Mouse (Mus musculus) spleen, postnatal 14 days (tissue): Measurements from ENCODE around the gene Hmgcl.
A peak's percentile ranks its signal among the peaks of the same experiment; 100 is the strongest.
"Not testable (repeated sequence)": the region's sequence is repeated elsewhere in the genome, so short reads cannot be mapped to it uniquely, and the experiment has no call there.

Experiments
- DNase-seq, 2 experiments: peaks; one replicate each; pipeline ENCODE4 v3.0.0; 2021 to 2022; ENCODE audit warnings: low spot score in 2 of 2

Hmgcl gene

DNA sequence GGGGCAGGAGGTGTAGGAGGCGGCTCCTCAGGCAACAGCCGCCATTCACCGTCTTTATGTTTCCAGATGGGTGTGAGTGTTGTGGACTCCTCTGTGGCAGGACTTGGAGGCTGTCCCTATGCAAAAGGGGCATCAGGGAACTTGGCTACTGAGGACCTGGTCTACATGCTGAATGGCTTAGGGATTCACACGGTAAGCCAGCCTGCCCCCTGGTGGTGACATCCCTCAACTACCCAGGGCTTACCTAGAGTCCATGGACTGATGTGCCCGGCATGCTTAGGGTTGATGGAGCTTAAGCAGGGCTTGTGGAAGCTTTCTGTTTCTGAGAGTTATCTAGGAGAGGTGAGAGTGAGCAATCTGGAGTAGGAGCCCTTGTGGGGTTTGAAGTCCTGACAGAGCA lies 14.5 kb downstream of the Hmgcl start:
- DNase-seq, result peak; percentile 65 to 85

DNA sequence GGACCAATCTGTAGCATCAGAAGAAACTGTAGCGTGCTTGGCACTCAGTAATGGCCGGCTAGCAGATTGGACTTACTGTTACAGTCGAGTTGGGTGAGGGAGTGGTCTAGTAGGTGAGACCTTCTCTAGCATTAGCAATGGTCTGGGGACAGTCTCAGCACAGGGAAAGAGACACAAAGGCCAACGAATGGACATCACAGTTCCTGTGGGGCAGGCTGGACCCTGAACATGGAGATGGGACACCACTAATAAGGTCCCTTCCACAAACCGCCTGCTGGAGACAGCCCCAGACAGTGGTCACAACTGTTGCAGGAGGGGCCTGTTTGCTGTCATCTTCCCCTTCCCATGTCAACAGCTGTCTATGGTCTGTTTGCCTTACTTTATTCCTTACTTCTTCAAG lies 15.5 kb downstream of the Hmgcl start:
- no peak for DNase-seq

DNA sequence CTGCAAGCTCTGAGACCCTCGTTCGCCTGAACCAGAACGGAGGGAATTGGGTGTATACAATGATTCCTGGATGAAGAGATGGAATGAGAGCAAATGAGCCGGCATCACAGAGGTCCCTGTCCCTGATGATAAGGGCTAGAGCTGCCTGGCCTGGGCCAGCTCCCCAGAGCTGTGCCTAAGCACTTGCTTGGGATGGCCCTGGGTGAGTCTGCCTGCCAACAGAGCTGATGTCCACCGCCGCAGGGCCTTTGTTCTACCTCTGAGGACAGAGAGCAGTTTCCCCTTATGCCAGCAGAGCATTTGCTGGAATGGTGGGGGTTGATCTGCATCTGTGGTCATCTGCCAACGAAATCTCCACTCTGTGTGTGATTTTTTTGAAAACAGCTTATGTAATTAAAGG lies 15.9 kb downstream of the Hmgcl start:
- no peak for DNase-seq

DNA sequence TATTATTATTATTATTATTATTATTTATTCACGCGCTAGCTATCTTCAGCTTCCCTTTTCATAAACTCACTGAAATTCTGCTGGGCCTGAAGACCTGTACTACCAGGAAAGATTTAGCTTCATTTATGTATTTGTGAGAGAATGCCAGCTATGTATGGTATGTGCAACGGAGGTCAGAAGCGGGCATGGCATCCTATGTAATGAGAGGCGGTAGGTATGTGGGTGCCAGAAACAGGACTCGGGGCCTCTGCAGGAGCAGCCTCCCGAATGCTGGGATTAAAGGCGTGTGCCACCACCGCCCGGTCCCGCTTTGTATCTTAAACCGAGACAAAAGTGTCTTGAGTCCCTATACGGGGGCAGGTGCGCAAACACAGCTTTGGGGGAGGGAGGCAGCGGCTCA lies 16.7 kb downstream of the Hmgcl start:
- no peak for DNase-seq

DNA sequence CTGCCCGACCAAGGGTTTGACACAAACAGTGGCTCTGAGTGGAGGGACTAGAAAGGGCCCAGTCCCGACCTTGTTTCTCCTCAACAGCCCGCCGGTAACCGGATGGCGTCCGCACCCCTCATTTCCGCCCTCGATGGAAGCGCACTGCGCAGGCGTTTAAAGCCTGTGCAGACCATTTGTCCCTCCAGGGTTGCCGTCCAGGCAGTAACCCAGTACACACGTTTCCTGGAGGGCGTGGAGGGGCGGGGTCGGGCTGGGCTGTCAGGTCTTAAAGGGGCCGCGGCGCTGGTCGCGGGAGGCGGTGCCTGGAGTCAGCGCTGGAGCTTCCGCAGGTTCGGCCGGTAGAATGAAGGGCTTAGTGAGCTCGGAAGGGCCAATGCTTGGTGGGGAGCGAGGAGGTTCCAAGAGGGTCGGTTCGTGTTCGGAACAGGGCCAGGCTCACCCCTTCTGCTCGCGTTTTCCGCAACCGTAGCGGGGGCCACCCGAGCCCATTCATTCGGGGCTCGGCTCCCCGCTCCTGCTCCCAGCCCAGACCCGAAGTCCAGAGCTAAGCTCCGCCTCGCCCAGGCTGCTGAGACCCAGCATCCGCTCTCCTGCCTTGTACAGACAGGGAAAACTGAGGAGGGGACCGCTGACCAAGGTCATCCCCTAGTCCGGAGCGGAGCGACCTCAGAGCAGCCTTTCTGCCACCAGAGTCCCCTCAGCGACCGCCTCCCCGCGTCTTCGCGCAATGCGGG lies 17.4 kb downstream of the Hmgcl start, which contains the start of gene Gale:
Gene Gale (plus strand): TSS at position 271 of the 737 bp plus-strand sequence.
- peak; percentile 86 to 88 for DNase-seq

DNA sequence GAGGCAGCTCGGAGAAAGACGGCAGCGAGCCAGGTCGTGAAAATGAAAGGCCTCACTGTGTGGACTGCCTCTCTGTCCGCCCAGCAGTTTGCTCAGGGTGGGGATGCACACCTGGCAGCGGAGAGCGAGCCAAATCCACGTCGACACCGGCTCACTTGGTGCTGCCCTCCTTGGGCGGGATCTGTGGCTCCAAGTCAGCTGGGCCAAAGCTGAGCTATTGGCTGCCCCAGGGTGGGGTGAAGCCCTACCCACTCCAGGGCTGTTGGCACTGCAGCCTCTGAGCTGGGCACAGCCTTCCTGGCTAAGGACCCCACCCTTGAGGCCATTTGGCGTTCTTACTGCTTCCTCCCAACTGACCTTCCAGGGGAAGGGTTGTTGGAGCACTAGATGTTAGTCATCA lies 18.2 kb downstream of the Hmgcl start:
- peak in 1 of 2 experiments; percentile 41 for DNase-seq

DNA sequence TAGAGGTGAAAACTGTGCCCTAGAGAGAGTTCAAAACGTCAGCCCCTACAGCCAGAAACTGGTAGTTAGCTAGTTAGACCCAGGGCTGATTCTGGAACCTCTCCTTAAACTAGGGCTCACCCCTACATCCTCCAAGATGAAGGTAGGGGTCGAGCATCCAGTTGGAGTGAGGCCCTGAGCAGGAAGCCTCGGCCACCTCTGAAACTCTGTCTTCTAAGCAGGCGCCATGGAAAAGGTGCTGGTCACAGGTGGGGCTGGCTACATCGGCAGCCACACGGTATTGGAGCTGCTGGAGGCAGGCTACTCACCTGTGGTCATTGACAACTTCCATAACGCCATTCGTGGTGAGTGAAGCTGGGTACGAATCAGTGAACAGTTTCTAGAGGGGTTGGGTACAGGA lies 18.9 kb downstream of the Hmgcl start:
- no peak for DNase-seq

DNA sequence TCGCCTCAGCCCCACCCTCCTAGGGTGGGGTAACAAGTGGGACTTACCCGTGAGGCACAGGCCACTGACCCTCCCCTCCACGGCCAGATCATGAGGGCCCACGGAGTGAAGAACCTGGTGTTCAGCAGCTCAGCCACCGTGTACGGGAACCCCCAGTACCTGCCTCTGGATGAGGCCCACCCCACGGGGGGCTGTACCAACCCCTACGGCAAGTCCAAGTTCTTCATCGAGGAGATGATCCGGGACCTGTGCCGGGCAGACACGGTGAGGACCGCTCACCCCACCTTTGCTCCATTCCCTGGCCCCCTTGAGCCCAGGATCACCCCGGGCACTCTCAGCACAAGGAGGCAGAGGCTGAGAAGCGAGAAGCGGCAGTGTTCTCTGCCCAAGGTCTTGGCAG lies 20.0 kb downstream of the Hmgcl start:
- DNase-seq, result no peak

DNA sequence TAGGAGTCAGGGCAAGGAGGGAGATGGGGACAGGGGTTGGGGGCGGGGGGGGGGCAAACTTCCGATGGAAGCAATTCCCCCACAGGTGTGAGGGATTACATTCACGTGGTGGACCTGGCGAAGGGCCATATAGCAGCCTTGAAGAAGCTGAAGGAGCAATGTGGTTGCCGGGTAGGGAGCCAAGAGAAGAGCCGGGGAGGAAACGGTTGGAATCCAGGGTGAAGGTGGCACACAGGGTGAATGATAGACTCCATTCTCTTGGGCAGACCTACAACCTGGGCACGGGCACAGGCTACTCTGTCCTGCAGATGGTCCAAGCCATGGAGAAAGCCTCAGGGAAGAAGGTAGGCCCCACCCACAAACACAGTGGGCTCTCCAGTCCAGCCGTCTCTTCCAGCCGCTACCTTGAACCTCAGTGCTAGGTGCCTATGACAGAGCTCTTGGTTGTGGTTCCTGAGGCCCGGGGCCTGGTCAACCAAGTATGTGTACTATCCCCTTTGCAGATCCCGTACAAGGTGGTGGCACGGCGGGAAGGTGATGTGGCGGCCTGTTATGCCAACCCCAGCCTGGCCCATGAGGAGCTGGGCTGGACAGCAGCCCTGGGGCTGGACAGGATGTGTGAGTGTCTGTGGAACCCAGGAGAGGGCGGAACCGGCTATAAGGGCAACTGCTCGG lies 21.0 kb downstream of the Hmgcl start:
- DNase-seq, result no peak

DNA sequence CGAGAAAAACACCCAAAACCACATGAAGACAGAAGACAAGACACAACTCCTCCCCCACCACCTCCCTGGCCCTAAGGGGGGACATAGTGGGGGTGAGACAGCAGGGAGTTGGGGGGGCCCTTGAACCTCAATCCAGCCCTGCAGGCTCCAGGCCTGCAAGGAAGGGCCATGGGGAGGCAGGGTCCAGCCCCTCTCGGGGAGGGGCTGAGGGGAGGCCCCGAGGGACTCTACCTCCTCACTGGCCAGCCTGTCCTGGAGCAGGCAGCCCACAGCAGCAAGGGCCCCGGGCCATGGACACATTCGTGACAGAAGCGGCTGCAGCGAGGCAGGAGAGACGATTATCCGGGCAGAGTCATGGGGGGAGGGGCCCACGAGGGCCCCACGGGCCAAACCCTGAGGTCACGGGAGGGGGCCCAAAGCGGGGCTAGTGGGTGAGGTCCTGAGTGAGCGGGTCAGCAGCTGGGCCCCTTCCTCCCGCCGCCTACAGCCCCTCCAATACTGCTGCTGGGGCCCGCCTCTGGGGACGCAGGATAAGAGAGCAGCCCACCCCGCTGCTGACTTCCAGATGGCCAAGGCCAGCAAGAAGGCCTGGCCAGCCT lies 22.1 kb downstream of the Hmgcl start:
- DNase-seq, result no peak

DNA sequence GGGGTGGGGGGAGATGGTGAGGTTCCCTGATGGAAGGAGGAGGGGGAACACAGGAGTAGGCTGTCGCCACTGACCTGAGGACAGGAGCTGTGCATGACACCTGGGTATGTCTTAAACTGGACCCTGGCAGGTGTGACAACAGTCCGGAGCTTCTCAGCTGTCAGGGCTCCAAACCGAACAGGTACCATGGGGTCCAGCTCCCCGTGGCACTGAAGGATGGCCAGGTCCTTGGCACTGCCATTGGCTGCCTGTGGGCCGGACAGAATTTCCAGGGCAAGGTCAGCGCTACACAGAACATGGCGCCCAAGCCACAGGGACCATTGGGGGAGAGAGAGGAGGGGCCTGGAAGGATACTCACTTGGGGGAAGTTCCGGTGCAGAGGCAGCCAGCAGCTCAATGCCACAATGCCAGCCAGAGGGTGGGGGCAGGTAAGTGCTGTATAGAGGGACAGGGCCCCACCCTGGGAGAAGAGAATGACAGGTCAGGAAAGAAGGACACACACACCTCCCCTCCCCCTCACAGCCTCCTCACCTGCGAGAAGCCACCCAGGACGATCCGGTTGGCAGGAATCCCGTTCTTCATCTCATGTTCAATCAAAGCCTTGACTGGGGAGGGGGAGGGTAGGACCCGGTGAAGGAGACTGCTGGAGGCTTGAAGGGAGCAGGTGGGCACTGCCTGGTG lies 23.0 kb downstream of the Hmgcl start:
- DNase-seq, result no peak

DNA sequence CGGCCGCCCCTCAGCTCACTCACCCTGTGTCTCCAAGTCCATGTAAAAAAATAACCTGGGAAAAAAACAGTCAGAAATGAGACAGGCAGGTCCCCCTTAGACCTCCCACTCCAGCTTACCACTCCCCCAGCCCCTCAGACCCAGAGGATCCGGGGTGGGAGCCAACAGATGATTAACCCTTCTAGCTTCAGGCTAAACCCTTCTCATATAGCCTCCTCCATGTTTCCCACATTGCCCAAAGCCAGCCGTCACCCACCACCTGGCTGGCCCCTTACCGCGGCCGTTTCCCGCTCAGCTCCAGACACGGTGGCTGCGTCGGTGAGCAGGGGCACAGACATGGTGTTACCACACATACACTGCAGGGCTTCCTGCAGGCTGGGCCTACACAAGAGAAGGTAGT lies 24.3 kb downstream of the Hmgcl start:
- DNase-seq, result no peak

DNA sequence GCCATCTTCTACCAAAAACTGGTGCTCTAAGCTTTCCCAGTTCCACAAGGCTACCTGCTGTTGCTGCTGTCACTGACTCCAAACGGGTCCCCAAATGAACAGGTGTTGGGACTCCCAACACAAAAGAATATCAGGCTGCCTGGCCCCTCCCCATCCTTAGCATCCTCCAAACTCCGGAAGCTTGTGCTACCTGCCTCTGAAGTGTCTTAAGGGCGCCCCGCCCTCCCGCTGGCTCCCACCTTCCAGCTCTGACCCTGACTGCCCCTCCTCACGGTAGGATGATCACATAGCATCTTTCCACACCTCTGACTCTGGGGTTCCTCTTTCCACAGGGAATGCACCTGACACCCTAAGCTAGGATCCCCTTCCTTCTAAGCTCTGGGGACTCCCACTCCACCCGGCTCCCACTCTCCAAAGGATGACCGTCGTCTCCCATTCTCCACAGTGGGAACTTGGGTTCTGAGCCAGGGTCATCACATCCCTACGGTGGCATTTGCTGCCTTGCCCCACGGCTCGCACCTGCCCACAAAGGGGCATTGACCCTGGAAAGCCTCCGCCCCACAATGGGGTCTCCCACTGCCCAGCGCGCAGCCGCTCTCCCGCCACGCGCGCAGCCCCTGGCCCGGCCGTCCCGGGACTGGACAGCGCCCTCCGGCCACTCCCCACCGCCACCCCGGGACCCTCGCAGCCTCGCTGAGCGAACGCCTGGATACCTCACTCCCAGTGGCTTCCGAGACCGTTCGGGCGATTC lies 25.7 kb downstream of the Hmgcl start:
- no peak for DNase-seq

DNA sequence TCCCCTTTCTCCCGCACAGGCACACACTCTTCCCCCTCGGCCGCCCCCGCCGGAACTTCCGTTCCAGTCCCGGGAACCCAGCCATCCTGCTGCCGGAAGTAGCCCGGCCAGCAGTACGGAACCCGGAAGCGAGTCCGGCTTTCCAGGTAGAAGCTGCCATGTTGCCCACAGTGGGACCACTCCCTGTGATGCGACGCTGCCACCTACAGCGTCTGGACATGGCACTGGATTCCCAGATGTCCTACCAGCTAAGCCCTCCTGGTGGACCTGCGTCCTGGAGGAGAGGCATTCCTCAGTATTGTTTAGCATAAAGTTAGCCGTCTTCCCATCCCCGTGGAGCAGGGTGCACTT lies 26.3 kb downstream of the Hmgcl start, which contains the start of gene Lypla2:
Gene Lypla2 (minus strand): TSS at position 71 of the 351 bp plus-strand sequence.
- DNase-seq, result peak; percentile 56 to 71

DNA sequence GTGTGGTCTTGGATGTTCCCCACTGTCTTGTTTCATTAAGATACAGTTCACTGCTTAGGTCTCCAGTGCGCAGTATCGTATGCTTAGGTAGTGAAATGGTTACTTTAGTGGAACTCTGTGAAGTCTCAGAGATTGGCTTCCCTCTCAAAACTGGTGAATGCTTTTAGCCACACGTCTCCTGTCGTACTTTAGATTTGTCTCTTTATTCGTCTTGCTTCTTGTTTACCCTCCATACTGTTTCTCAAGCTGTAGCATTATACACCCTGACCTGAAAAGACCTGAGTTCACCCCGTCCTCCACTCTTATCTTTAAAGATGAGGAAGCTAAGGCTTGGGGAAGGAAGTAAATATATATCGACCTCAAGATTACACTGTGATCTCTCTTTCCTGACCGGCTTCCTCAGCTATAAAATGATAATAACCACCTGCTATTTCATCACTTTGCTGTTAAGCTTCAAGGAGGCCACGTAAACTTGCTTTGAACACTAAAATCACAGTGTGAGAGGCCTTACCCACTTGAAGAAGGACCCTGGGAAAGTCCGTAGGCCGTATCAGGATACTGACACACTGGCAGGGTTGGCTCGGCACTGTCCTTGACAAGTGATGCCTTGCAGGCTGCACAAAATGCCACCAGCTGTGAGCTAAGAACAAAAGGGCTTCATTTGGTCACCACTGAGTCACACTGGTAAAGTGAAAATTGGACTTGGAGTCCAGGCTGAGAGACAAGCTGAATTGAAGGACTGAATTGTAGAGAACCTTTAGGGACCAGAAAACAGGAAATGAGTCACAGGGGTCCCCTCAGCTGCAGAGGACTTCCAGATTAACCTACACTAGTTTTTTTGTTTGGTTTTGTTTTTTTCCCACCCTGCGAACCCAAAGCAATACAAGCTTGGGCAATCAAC lies 26.9 kb downstream of the Hmgcl start:
- no peak for DNase-seq

DNA sequence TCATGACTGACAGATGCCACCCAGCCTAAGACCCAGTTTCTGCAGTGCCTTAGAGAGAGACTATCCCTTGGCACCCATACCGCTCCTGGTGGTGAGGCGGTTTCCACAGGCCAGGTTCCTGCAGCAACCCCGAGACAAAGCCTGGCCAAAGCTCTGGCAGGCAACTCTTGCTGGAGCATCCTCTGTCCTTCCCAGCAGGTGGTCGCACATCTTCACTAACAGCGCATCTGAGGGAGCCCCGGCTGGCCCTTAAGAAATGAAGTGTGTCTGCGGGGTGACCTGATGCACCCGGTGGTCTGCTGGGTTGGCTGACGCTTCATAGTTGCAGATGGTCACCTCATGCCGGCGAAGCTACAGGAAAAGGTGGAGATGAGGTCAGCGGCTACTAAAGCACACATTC lies 29.9 kb downstream of the Hmgcl start:
- no peak for DNase-seq

DNA sequence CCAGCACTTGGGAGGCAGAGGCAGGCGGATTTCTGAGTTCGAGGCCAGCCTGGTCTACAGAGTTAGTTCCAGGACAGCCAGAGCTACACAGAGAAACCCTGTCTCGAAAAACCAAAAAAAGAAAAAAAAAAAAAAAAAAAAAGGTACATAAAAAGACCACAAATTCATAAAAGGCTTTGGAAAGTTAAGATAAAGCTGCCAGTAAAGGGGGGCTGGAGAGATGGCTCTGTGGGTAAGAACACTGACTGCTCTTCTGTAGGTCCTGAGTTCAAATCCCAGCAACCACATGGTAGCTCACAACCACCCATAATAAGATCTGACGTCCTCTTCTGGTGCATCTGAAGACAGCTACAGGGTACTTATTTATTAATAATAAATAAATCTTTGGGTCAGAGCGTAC lies 34.0 kb downstream of the Hmgcl start:
- not testable (repeated sequence) for DNase-seq

DNA sequence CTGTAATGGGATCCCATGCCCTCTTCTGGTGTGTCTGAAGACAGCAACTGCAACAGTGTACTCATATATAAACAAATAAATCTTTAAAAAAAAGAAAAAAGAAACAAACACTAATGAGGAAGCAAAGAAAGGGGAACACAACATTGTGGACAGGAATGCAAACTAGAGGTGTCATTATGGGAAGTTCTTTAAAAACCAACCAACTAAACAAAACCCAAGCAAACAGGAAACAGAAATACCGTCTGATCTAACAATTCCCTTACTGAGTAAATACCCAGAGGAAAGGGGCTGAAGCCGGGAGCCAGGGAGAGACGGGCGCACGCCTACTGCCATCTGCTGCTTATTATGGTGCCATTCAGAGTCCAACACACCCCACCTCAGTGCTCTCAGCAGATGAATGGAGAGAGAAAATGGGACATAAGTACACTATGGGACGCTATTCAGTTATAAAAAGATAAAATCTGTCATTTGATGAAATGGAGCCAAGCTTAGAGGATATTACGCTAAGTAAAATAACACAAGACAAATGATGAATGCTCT lies 35.3 kb downstream of the Hmgcl start:
- no peak for DNase-seq

DNA sequence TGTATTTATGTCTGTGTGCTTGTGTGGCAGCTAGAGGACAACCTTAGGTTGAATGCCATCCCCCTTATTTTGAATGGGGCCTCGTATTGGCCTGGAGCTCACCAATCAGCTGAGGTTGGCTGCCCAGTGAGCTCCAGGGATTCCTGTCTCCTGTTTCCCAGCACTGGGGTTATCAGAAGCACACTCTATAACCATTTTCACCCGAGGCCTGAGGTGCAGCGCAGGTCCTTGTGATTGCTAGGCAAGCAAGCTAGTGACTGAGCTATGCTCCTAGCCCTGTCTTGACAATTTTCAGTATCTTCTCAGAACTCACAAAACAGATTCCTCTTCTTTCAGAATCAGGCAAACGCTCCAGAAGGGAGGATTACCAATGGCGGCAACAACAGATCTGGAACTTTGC lies 38.3 kb downstream of the Hmgcl start:
- no peak for DNase-seq

DNA sequence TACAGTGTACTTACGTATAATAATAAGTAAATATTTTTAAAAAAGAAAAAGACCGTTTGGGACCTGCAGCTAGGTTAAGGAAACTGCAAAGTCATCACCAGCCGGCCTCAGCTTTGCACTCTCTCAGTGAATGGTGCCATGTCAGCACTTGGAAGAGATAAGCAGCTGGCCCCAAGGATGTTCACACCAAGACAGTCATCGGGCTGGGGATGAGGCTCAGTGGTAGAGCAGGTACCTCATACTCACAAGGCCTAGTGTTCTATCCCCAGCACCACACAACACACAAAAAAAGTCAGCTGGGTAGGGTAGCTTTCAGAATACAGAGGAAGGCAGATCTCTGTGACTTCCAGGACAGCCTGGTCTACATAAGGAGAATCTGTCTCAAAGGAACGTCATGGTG lies 38.9 kb downstream of the Hmgcl start:
- DNase-seq, result peak; percentile 46 to 58
